Mouse (Mus musculus) MEL (cell line): ENCODE measurements around the gene Anxa9. TPM values are rescaled to one million over a fixed set of nuclear protein-coding genes. Genes with fewer than 3 reads are reported as not detected.

Experiments
- DNase-seq: peaks from one replicate; pipeline ENCODE4 v3.0.0; 2011; ENCODE audit warnings: low read depth, low spot score
- H3K27ac ChIP-seq: 2 replicates; pipeline ENCODE4 v1.5.1; 2012; ENCODE audit warnings: low read depth, mild to moderate bottlenecking, control low read depth, low read length, moderate library complexity; ENCODE audit not compliant: control insufficient read depth
- H3K27me3 ChIP-seq, 2 experiments: fragments of 150-350 bp in 1 of 2; sonication (generic) in 1 of 2; 2 replicates each; pipeline ENCODE4 v1.6.1; 2012; ENCODE audit warnings: low read length in 2 of 2, mild to moderate bottlenecking in 2 of 2, improper control_type of control experiment in 1 of 2, moderate library complexity in 1 of 2; ENCODE audit not compliant: insufficient read depth in 2 of 2, control insufficient read depth in 1 of 2
- H3K36me3 ChIP-seq, 2 experiments: 2 replicates each; pipeline ENCODE4 v1.6.1; 2012 to 2014; ENCODE audit warnings: low read length in 2 of 2, improper control_type of control experiment in 1 of 2, inconsistent platforms in 1 of 2, mild to moderate bottlenecking in 1 of 2; ENCODE audit not compliant: insufficient read depth in 2 of 2, control insufficient read depth in 1 of 2
- H3K4me1 ChIP-seq, 2 experiments: fragments of 150-350 bp in 1 of 2; sonication (generic) in 1 of 2; 2 replicates each; pipeline ENCODE4 v1.6.1; 2012; ENCODE audit warnings: low read length in 2 of 2, improper control_type of control experiment in 1 of 2, mild to moderate bottlenecking in 1 of 2; ENCODE audit not compliant: insufficient read depth in 2 of 2, control insufficient read depth in 1 of 2
- H3K4me3 ChIP-seq, 2 experiments: fragments of 150-350 bp in 1 of 2; sonication (generic) in 1 of 2; 2 replicates each; pipeline ENCODE4 v1.5.1; 2012; ENCODE audit warnings: low read depth in 2 of 2, low read length in 2 of 2, mild to moderate bottlenecking in 2 of 2, moderate library complexity in 2 of 2, control low read depth in 1 of 2, improper control_type of control experiment in 1 of 2; ENCODE audit not compliant: control insufficient read depth in 1 of 2, insufficient read depth in 1 of 2
- H3K79me2 ChIP-seq: 2 replicates; pipeline ENCODE4 v1.6.1; 2012; ENCODE audit warnings: mild to moderate bottlenecking, low read length, moderate library complexity; ENCODE audit not compliant: control insufficient read depth, poor library complexity, insufficient read depth
- H3K9ac ChIP-seq: 2 replicates; pipeline ENCODE4 v1.6.1; 2012; ENCODE audit warnings: low read depth, mild to moderate bottlenecking, control low read depth, low read length, moderate library complexity; ENCODE audit not compliant: control insufficient read depth, poor library complexity, severe bottlenecking
- H3K9me3 ChIP-seq: fragments of 150-350 bp; sonication (generic); replicated peaks from 2 replicates; pipeline ENCODE4 v1.6.1; 2012; ENCODE audit warnings: mild to moderate bottlenecking, low read length, improper control_type of control experiment, moderate library complexity; ENCODE audit not compliant: insufficient read depth
- BHLHE40 ChIP-seq: IDR thresholded peaks from 2 replicates; pipeline ENCODE4 v1.6.1; 2012; ENCODE audit warnings: low read depth, mild to moderate bottlenecking, inconsistent platforms, low read length, improper control_type of control experiment, borderline replicate concordance
- CHD1 ChIP-seq: IDR thresholded peaks from 2 replicates; pipeline ENCODE4 v1.6.1; 2012; ENCODE audit warnings: low read depth, mild to moderate bottlenecking, inconsistent platforms, low read length, improper control_type of control experiment
- CHD2 ChIP-seq: IDR thresholded peaks from 2 replicates; pipeline ENCODE4 v1.6.1; 2011; ENCODE audit warnings: low read length, improper control_type of control experiment
- CTCF ChIP-seq, 3 experiments: IDR thresholded peaks in 2 of 3; conservative IDR thresholded peaks in 1 of 3; 2 replicates each; pipeline ENCODE4 v1.5.1; 2011 to 2012; ENCODE audit warnings: low read length in 3 of 3, low read depth in 2 of 3, mild to moderate bottlenecking in 2 of 3, improper control_type of control experiment in 1 of 3, inconsistent platforms in 1 of 3, mixed read lengths in 1 of 3, moderate library complexity in 1 of 3; ENCODE audit not compliant: control insufficient read depth in 1 of 3, insufficient read depth in 1 of 3, poor library complexity in 1 of 3, severe bottlenecking in 1 of 3
- E2F4 ChIP-seq: IDR thresholded peaks from 2 replicates; pipeline ENCODE4 v1.6.1; 2011; ENCODE audit warnings: low read depth, low read length, improper control_type of control experiment, borderline replicate concordance
- ELF1 ChIP-seq: IDR thresholded peaks from 2 replicates; pipeline ENCODE4 v1.6.1; 2014; ENCODE audit warnings: low read depth, mild to moderate bottlenecking, inconsistent platforms, low read length, improper control_type of control experiment, moderate library complexity
- EP300 ChIP-seq, 2 experiments: IDR thresholded peaks; 2 replicates each; pipeline ENCODE4 v1.6.1; 2011; ENCODE audit warnings: improper control_type of control experiment in 2 of 2, low read length in 2 of 2, low read depth in 1 of 2, mild to moderate bottlenecking in 1 of 2
- ETS1 ChIP-seq: IDR thresholded peaks from 2 replicates; pipeline ENCODE4 v1.6.1; 2012; ENCODE audit warnings: low read depth, mild to moderate bottlenecking, inconsistent platforms, low read length, improper control_type of control experiment, moderate library complexity
- GABPA ChIP-seq: IDR thresholded peaks from 2 replicates; pipeline ENCODE4 v1.6.1; 2012; ENCODE audit warnings: low read depth, mild to moderate bottlenecking, inconsistent platforms, low read length, improper control_type of control experiment, moderate library complexity
- GATA1 ChIP-seq: IDR thresholded peaks from 2 replicates; pipeline ENCODE4 v1.6.1; 2011; ENCODE audit warnings: low read depth, low read length, improper control_type of control experiment
- HCFC1 ChIP-seq: IDR thresholded peaks from 2 replicates; pipeline ENCODE4 v1.6.1; 2012; ENCODE audit warnings: low read depth, mild to moderate bottlenecking, inconsistent platforms, low read length, improper control_type of control experiment, moderate library complexity
- KAT2A ChIP-seq: conservative IDR thresholded peaks from 2 replicates; pipeline ENCODE4 v1.6.1; 2012; ENCODE audit warnings: low read depth, low read length, improper control_type of control experiment, inconsistent platforms
- MAFK ChIP-seq: IDR thresholded peaks from 2 replicates; pipeline ENCODE4 v1.6.1; 2011; ENCODE audit warnings: low read depth, mild to moderate bottlenecking, low read length, improper control_type of control experiment, borderline replicate concordance
- MAX ChIP-seq: IDR thresholded peaks from 2 replicates; pipeline ENCODE4 v1.6.1; 2011; ENCODE audit warnings: low read length, improper control_type of control experiment
- MAZ ChIP-seq: IDR thresholded peaks from 2 replicates; pipeline ENCODE4 v1.6.1; 2012; ENCODE audit warnings: low read depth, mild to moderate bottlenecking, inconsistent platforms, low read length, improper control_type of control experiment
- MXI1 ChIP-seq: IDR thresholded peaks from 2 replicates; pipeline ENCODE4 v1.6.1; 2011; ENCODE audit warnings: mild to moderate bottlenecking, low read depth, low read length, improper control_type of control experiment
- MYB ChIP-seq: IDR thresholded peaks from 2 replicates; pipeline ENCODE4 v1.6.1; 2011; ENCODE audit warnings: mild to moderate bottlenecking, low read depth, low read length, improper control_type of control experiment
- MYC ChIP-seq: IDR thresholded peaks from 2 replicates; pipeline ENCODE4 v1.6.1; 2011; ENCODE audit warnings: low read depth, mild to moderate bottlenecking, low read length, improper control_type of control experiment, moderate library complexity
- NELFE ChIP-seq: IDR thresholded peaks from 2 replicates; pipeline ENCODE4 v1.6.1; 2011; ENCODE audit warnings: low read depth, low read length, improper control_type of control experiment
- NRF1 ChIP-seq: IDR thresholded peaks from 2 replicates; pipeline ENCODE4 v1.6.1; 2014; ENCODE audit warnings: low read depth, mild to moderate bottlenecking, inconsistent platforms, low read length, improper control_type of control experiment, moderate library complexity; ENCODE audit not compliant: poor library complexity, insufficient read depth, severe bottlenecking
- POLR2A ChIP-seq, 2 experiments: IDR thresholded peaks; 2 replicates each; pipeline ENCODE4 v1.6.1; 2011 to 2012; ENCODE audit warnings: low read length in 2 of 2, mild to moderate bottlenecking in 2 of 2, control low read depth in 1 of 2, improper control_type of control experiment in 1 of 2, low read depth in 1 of 2, moderate library complexity in 1 of 2; ENCODE audit not compliant: control insufficient read depth in 1 of 2, insufficient read depth in 1 of 2, poor library complexity in 1 of 2
- POLR2AphosphoS2 ChIP-seq: IDR thresholded peaks from 2 replicates; pipeline ENCODE4 v1.6.1; 2011; ENCODE audit warnings: low read length, improper control_type of control experiment
- POLR2AphosphoS5 ChIP-seq: IDR thresholded peaks from 2 replicates; pipeline ENCODE4 v1.6.1; 2012; ENCODE audit warnings: low read depth, borderline replicate concordance, mild to moderate bottlenecking, inconsistent platforms, low read length, moderate library complexity, mixed read lengths
- RAD21 ChIP-seq: IDR thresholded peaks from 2 replicates; pipeline ENCODE4 v1.6.1; 2011; ENCODE audit warnings: mild to moderate bottlenecking, low read depth, low read length, improper control_type of control experiment
- RCOR1 ChIP-seq: IDR thresholded peaks from 2 replicates; pipeline ENCODE4 v1.6.1; 2012; ENCODE audit warnings: low read depth, mild to moderate bottlenecking, inconsistent platforms, low read length, improper control_type of control experiment
- SIN3A ChIP-seq: IDR thresholded peaks from 2 replicates; pipeline ENCODE4 v1.6.1; 2012; ENCODE audit warnings: low read length, improper control_type of control experiment, inconsistent platforms
- SMC3 ChIP-seq: IDR thresholded peaks from 2 replicates; pipeline ENCODE4 v1.6.1; 2011; ENCODE audit warnings: low read depth, low read length, improper control_type of control experiment
- TAL1 ChIP-seq: IDR thresholded peaks from 2 replicates; pipeline ENCODE4 v1.6.1; 2012; ENCODE audit warnings: mild to moderate bottlenecking, inconsistent platforms, low read length, moderate library complexity, mixed read lengths
- TBP ChIP-seq: IDR thresholded peaks from 2 replicates; pipeline ENCODE4 v1.8.0; 2011; ENCODE audit warnings: low read depth, low read length, improper control_type of control experiment
- TCF12 ChIP-seq: IDR thresholded peaks from 2 replicates; pipeline ENCODE4 v1.6.1; 2014; ENCODE audit warnings: low read depth, mild to moderate bottlenecking, inconsistent platforms, low read length, improper control_type of control experiment, moderate library complexity
- UBTF ChIP-seq: IDR thresholded peaks from 2 replicates; pipeline ENCODE4 v1.6.1; 2012; ENCODE audit warnings: low read depth, mild to moderate bottlenecking, inconsistent platforms, low read length, improper control_type of control experiment, moderate library complexity, borderline replicate concordance; ENCODE audit not compliant: insufficient read depth
- USF1 ChIP-seq: IDR thresholded peaks from 2 replicates; pipeline ENCODE4 v1.6.1; 2014; ENCODE audit warnings: low read depth, mild to moderate bottlenecking, inconsistent platforms, low read length, improper control_type of control experiment, moderate library complexity
- USF2 ChIP-seq, 2 experiments: IDR thresholded peaks; 2 replicates each; pipeline ENCODE4 v1.6.1; 2011 to 2012; ENCODE audit warnings: improper control_type of control experiment in 2 of 2, low read length in 2 of 2, borderline replicate concordance in 1 of 2, inconsistent platforms in 1 of 2, low read depth in 1 of 2, mild to moderate bottlenecking in 1 of 2; ENCODE audit not compliant: insufficient read depth in 1 of 2
- ZC3H11A ChIP-seq: IDR thresholded peaks from 2 replicates; pipeline ENCODE4 v1.6.1; 2012; ENCODE audit warnings: low read depth, mild to moderate bottlenecking, inconsistent platforms, low read length, improper control_type of control experiment
- ZKSCAN1 ChIP-seq: IDR thresholded peaks from 2 replicates; pipeline ENCODE4 v1.6.1; 2012; ENCODE audit warnings: low read depth, mild to moderate bottlenecking, inconsistent platforms, low read length, improper control_type of control experiment, moderate library complexity
- ZMIZ1 ChIP-seq: IDR thresholded peaks from 2 replicates; pipeline ENCODE4 v1.6.1; 2012; ENCODE audit warnings: low read depth, mild to moderate bottlenecking, inconsistent platforms, low read length, improper control_type of control experiment, moderate library complexity
- ZNF384 ChIP-seq: IDR thresholded peaks from 2 replicates; pipeline ENCODE4 v1.6.1; 2012; ENCODE audit warnings: low read depth, mild to moderate bottlenecking, inconsistent platforms, low read length, improper control_type of control experiment
- polyA plus RNA-seq, 2 experiments: library from polyadenylated mRNA; stranded (reverse) in 1 of 2; unstranded in 1 of 2; fragments of >175 nt in 1 of 2; fragments of >200 nt in 1 of 2; gene quantifications; 2 replicates each; pipeline versions ENCODE4 v1.2.1 to v1.2.4; 2012; ENCODE audit warnings: low replicate concordance in 2 of 2, low read depth in 1 of 2; ENCODE audit not compliant: insufficient read length in 2 of 2, insufficient read depth in 1 of 2, missing spikeins in 1 of 2
- total RNA-seq: library from RNA; depleted of rRNA; stranded (reverse); fragments of 300-350 nt; gene quantifications from 2 replicates; pipeline ENCODE4 v1.2.3, GENCODE M21; 2012

Gene Anxa9
- total and polyA plus RNA-seq, 3 experiments, result 7.7 to 33.9 TPM; not detected in 1

- no peaks in the 10 kb centered on the region for H3K27me3 ChIP-seq
- H3K27ac ChIP-seq, result no peak overlapping the region
- no peaks in the 10 kb centered on the region for H3K79me2 ChIP-seq
- H3K4me1 ChIP-seq, result no peaks in the 10 kb centered on the region
- no peaks in the 10 kb centered on the region for H3K9me3 ChIP-seq
- H3K4me3 ChIP-seq, result no peak overlapping the region
- H3K36me3 ChIP-seq, result peaks cover 3 to 24% of the 10 kb centered on the region in 2 experiments; a peak in 3 of 4 replicates
- peak; percentile 87 for DNase-seq
- no peak overlapping the region for H3K9ac ChIP-seq
- TF ChIP-seq MYB (no peak), MAX (no peak), USF1 (peak; percentile 25; the same call in 1 of the 2 replicates), ZKSCAN1 (no peak), CTCF (IDR thresholded peaks at IDR 0.05 in 2 of 3, conservative IDR thresholded peaks at IDR 0.05 in 1 of 3; ENCODE audit: control insufficient read depth in 1 of 3, insufficient read depth in 1 of 3, low read depth in 2 of 3, low read length in 3 of 3, poor library complexity in 1 of 3, severe bottlenecking in 1 of 3) (peak in 2 of 3 experiments; percentile 97 to 98), MAFK (no peak), POLR2A (IDR thresholded peaks at IDR 0.05; ENCODE audit: control insufficient read depth in 1 of 2, insufficient read depth in 1 of 2, low read depth in 1 of 2, low read length in 2 of 2, poor library complexity in 1 of 2) (no peak), ZNF384 (peak; percentile 53), TAL1 (no peak), GATA1 (no peak), HCFC1 (no peak), GABPA (no peak), CHD1 (no peak), ETS1 (no peak), ELF1 (no peak), CHD2 (no peak), NRF1 (no peak), E2F4 (no peak), BHLHE40 (peak; percentile 80), RCOR1 (no peak), UBTF (no peak), RAD21 (no peak; the same call in none of the 2 replicates), NELFE (no peak), ZMIZ1 (no peak), ZC3H11A (peak; percentile 97), MAZ (no peak), TBP (no peak), MXI1 (0 out of 2 replicates have a peak, but pooled peaks have one; percentile 35), MYC (0 out of 2 replicates have a peak, but pooled peaks have one; percentile 54), POLR2AphosphoS5 (no peak), TCF12 (no peak), EP300 (IDR thresholded peaks at IDR 0.05; ENCODE audit: low read depth in 1 of 2, low read length in 2 of 2) (0 out of 4 replicates have a peak, but pooled peaks of 1 of the 2 experiments have one; percentile 25), SIN3A (no peak), USF2 (IDR thresholded peaks at IDR 0.05; ENCODE audit: borderline replicate concordance in 1 of 2, insufficient read depth in 1 of 2, low read depth in 1 of 2, low read length in 2 of 2) (no peak), POLR2AphosphoS2 (no peak), KAT2A (no peak), SMC3 (peak; percentile 97)
These were observed 43.8 kb downstream of the Anxa9 start for GRCm38 (mm10) chr3:95263089-95263739.
